Mouse (Mus musculus) liver, adult 2 months (tissue): ENCODE measurements around the gene Rhoj.

Source experiments
- CTCF ChIP-seq: fragments of 200-500 bp; IDR thresholded peaks from 2 replicates; pipeline ENCODE4 v1.5.1; 2011; ENCODE audit warnings: low read depth, low read length, control low read depth
- POLR2A ChIP-seq: fragments of 200-500 bp; IDR thresholded peaks from 2 replicates; pipeline ENCODE4 v1.6.1; 2011; ENCODE audit warnings: low read length, control low read depth; ENCODE audit not compliant: insufficient read depth; ENCODE audit errors: extremely low read depth

DNA sequence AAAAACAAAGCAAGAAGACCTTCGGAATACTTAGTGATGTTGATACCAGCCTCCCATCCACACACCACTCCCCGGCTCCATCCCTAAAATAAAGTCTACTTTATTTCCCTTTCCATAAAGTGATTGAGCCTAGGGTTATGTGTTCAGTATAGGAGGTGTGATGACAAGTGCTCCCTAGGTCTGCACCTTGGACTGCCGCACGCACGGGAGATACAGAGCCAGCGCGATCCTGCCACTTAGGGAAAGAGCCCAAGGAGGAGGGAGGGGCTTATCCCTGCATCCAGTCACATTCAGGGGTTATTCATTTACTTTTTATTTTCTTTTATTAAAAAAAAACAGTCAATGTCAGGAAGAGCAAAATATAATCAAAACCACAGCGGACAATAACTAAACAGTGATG is 142.5 kb downstream of the Rhoj start:
- TF ChIP-seq POLR2A (no peak), CTCF (no peak)
